Mouse (Mus musculus) embryonic fibroblast, embryonic 13.5 days (primary cell): ENCODE results near the gene Gstp3. TPM values are rescaled to one million over a fixed set of nuclear protein-coding genes. Genes with fewer than 3 reads are reported as not detected.

ENCODE experiments used
- H3K27ac ChIP-seq: 2 replicates; pipeline ENCODE4 v1.5.1; 2012; ENCODE audit warnings: low read length, control low read depth, inconsistent platforms; ENCODE audit not compliant: insufficient read depth
- H3K4me1 ChIP-seq: 2 replicates; pipeline ENCODE4 v1.6.1; 2011; ENCODE audit warnings: low read length; ENCODE audit not compliant: control insufficient read depth, insufficient read depth
- H3K4me3 ChIP-seq: 2 replicates; pipeline ENCODE4 v1.5.1; 2011; ENCODE audit warnings: mild to moderate bottlenecking, control low read depth, low read length; ENCODE audit not compliant: insufficient read depth
- CTCF ChIP-seq: IDR thresholded peaks from 2 replicates; pipeline ENCODE4 v1.5.1; 2011; ENCODE audit warnings: mild to moderate bottlenecking, control low read depth, low read length, moderate library complexity, borderline replicate concordance; ENCODE audit not compliant: insufficient read depth
- POLR2A ChIP-seq: IDR thresholded peaks from 2 replicates; pipeline ENCODE4 v1.6.1; 2011; ENCODE audit warnings: low read depth, mild to moderate bottlenecking, control low read depth, low read length, moderate library complexity
- polyA plus RNA-seq: library from polyadenylated mRNA; stranded (reverse); fragments of >200 nt; gene quantifications from 2 replicates; pipeline ENCODE4 v1.2.4, GENCODE M21; 2011; ENCODE audit warnings: low read depth; ENCODE audit not compliant: missing spikeins, insufficient read length

Gstp3 gene
- polyA plus RNA-seq, 1 experiment: not detected

- no peak overlapping the region for H3K27ac ChIP-seq
- no peaks in the 10 kb centered on the region for H3K4me1 ChIP-seq
- H3K4me3 ChIP-seq: no peak overlapping the region
- TF ChIP-seq POLR2A (no peak), CTCF (no peak)
Measured at GRCm38 (mm10) chr19:4092750-4093149, 33.4 kb upstream of the Gstp3 start.

DNA sequence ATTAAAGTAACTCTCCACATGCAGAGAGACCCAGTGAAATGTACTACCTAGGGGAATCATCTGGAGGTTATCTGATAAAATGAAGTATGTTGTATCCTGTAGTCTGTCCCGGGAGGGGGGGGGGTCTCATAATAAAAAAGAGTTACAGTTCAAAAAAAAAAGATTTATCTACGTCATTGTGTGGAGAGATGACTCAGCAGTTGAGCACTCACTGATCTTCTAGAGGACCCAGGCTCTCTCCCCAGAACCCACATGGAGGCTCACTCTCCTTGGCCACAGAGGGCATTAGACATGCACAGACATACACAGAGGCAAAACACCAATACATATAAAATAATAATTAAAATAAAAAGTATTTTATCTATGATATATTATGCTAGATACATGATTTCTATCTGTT, 32.0 kb upstream of the Gstp3 start:
- H3K27ac ChIP-seq: no peak overlapping the region
- no peak for TF ChIP-seq POLR2A
- no peak for TF ChIP-seq CTCF
- H3K4me3 ChIP-seq: no peak overlapping the region

GRCm38 (mm10) chr19:4090446-4090845, 31.1 kb upstream of the Gstp3 start:
- Histone ChIP-seq H3K4me3 (no peak overlapping the region), H3K4me1 (no peaks in the 10 kb centered on the region), H3K27ac (no peak overlapping the region)
- TF ChIP-seq CTCF: no peak
- no peak for TF ChIP-seq POLR2A

More for the DNA sequence above, 32.0 kb upstream of the Gstp3 start:
- no peaks in the 10 kb centered on the region for H3K4me1 ChIP-seq

- no peak for TF ChIP-seq CTCF
- TF ChIP-seq POLR2A: no peak
- Histone ChIP-seq H3K27ac (no peak overlapping the region), H3K4me3 (no peak overlapping the region), H3K4me1 (no peaks in the 10 kb centered on the region)
Measured at GRCm38 (mm10) chr19:4089128-4089527, 29.8 kb upstream of the Gstp3 start.

- TF ChIP-seq POLR2A (no peak), CTCF (no peak)
- no peaks in the 10 kb centered on the region for H3K4me1 ChIP-seq
- H3K27ac ChIP-seq: no peak overlapping the region
- no peak overlapping the region for H3K4me3 ChIP-seq
Measured at GRCm38 (mm10) chr19:4088146-4088545, 28.8 kb upstream of the Gstp3 start.

DNA sequence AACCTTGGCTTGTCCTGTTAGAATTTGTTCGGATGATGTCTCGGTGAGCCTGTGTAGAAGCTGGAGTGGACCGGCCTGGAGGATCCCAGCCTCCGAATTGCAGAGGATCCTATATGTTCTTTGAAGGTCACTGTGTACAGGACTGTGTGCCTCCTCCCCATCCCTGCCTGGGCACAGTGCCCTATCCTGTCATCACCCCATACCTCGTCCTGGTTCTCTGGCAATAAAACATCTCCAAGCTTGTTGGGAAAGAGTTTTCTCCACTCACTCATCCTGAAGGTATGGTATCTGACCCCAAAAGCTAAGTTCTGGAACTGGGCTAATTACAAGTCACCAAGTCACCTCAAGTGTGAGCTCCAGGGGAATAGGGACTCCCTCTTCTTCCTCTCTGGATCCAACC, 27.7 kb upstream of the Gstp3 start:
- H3K27ac ChIP-seq: no peak overlapping the region
- H3K4me3 ChIP-seq: no peak overlapping the region
- no peaks in the 10 kb centered on the region for H3K4me1 ChIP-seq
- TF ChIP-seq CTCF (no peak), POLR2A (no peak)

GRCm38 (mm10) chr19:4086156-4086555, 26.8 kb upstream of the Gstp3 start:
- Histone ChIP-seq H3K4me1 (no peaks in the 10 kb centered on the region), H3K27ac (no peak overlapping the region), H3K4me3 (no peak overlapping the region)
- TF ChIP-seq CTCF (no peak), POLR2A (no peak)

DNA sequence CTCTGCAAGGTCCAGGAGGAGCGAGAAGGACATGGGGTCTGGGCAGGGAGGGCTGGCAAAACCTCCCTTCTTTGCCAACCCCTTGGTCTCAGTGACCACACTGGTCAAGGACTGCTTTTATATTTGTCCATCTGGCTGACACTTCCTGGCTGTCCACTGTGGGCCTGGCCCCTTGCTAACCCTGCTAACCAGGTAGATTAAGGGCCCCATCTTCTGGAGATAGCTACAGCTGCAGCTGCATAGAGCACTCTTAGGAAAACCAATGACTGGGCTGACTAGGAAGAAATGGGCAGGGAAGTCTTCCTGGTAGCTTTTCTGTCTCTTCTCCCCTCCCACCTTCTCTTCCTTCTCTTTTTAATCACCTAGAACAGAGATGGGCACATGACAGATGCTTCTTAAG, 25.6 kb upstream of the Gstp3 start:
- H3K27ac ChIP-seq: no peak overlapping the region
- TF ChIP-seq POLR2A: no peak
- TF ChIP-seq CTCF: no peak
- no peaks in the 10 kb centered on the region for H3K4me1 ChIP-seq
- H3K4me3 ChIP-seq: no peak overlapping the region

GRCm38 (mm10) chr19:4083826-4084225, 24.5 kb upstream of the Gstp3 start:
- TF ChIP-seq POLR2A (no peak), CTCF (no peak)
- H3K4me1 ChIP-seq: no peaks in the 10 kb centered on the region
- H3K4me3 ChIP-seq: no peak overlapping the region
- H3K27ac ChIP-seq: no peak overlapping the region

DNA sequence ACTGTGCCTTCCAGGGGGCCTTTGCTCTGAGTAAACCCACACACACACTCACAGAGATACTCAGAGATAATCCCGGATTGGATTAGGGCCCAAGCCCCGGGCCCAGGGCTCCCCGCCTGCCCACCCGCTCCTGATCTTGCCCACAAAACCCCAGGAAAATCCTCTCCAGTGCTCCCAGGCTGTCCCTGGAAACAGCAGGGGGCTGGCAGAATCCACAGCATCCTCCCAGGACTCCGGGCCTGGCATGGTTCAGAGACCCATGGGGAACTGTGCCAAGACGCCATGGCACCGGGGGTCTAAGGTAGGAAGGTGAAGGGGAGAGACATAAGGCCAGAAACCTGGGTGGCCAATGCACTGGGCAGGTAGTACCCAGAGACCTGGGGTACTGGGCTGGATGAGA, 23.9 kb upstream of the Gstp3 start:
- H3K27ac ChIP-seq: no peak overlapping the region
- no peak overlapping the region for H3K4me3 ChIP-seq

More for the DNA sequence above, 23.9 kb upstream of the Gstp3 start:
- H3K4me1 ChIP-seq: no peaks in the 10 kb centered on the region
- TF ChIP-seq POLR2A: no peak
- no peak for TF ChIP-seq CTCF
